ENCODE assay signal across 17 mouse cellular contexts in the genomic region with DNA sequence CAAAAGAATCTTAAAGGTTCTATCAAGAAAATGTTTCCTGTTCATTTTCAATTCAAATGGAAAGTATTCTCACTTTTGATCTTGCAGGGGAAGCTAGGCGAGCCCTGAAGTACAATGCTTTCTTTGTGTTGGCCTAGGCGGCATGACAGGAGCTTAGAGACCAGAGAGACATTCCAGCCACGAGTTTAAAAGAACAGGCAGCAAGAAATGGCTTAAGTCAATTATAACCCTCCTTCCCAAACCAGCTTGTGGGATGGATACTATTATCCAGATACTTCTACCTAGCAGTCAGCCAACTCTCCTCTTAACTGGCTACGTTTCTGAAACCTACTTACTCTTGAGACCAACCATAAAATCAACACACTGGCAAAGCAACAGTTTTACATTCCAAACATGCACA.
A peak's percentile ranks its signal among the peaks of the same experiment; 100 is the strongest.
DNase-seq lines count a peak whose midpoint lies in the region; ATAC-seq lines count a peak whose summit lies in the region.
"Had no signal": no experiment of that assay in that cellular context is flagged by ENCODE, and none has a peak within 500 bp of the region (broad histone marks: within the 10 kb centered on the region; RNA-seq: fewer than 3 reads in every experiment).

No protein-coding gene starts in this region.

- no peaks in the 10 kb centered on the region for H3K9me3 ChIP-seq in forebrain, embryonic 11.5 days (ENCODE audit: control insufficient read depth, low read length)
- H3K9me3 ChIP-seq in forebrain, embryonic 14.5 days (replicated peaks; ENCODE audit: control insufficient read depth, low read length): no peaks in the 10 kb centered on the region
- H3K9me3 ChIP-seq in midbrain, embryonic 12.5 days: no peaks in the 10 kb centered on the region
- no peaks in the 10 kb centered on the region for H3K9me3 ChIP-seq in midbrain, embryonic 15.5 days
- no peaks in the 10 kb centered on the region for H3K9me3 ChIP-seq in embryonic facial prominence, embryonic 11.5 days (replicated peaks; ENCODE audit: control insufficient read depth, low read length)
- no peaks in the 10 kb centered on the region for H3K9me3 ChIP-seq in midbrain, embryonic 13.5 days

- no peak overlapping the region for H3K4me3 ChIP-seq in forebrain, embryonic 11.5 days (ENCODE audit: low read depth, low read length)
- no peak overlapping the region for H3K4me3 ChIP-seq in forebrain, embryonic 14.5 days (ENCODE audit: low read depth, low read length)
- H3K4me3 ChIP-seq in midbrain, embryonic 12.5 days: no peak overlapping the region
- H3K4me3 ChIP-seq in midbrain, embryonic 15.5 days: no peak overlapping the region
- H3K4me3 ChIP-seq in embryonic facial prominence, embryonic 11.5 days (ENCODE audit: low read depth, low read length): no peak overlapping the region
- no peak overlapping the region for H3K4me3 ChIP-seq in midbrain, embryonic 13.5 days (replicated peaks)
- H3K4me3 ChIP-seq: heart, adult 2 months had no signal

- 6% methylated on average over 4 of the region's 4 CpGs for WGBS in forebrain, embryonic 11.5 days
- WGBS in forebrain, embryonic 14.5 days: 2% methylated on average over 4 of the region's 4 CpGs
- 3% methylated on average over 4 of the region's 4 CpGs for WGBS in midbrain, embryonic 12.5 days
- WGBS in midbrain, embryonic 15.5 days: 4% methylated on average over 4 of the region's 4 CpGs
- 5% methylated on average over 4 of the region's 4 CpGs for WGBS in embryonic facial prominence, embryonic 11.5 days
- 3% methylated on average over 4 of the region's 4 CpGs for WGBS in midbrain, embryonic 13.5 days

- H3K27me3 ChIP-seq in forebrain, embryonic 11.5 days (ENCODE audit: control insufficient read depth, insufficient read depth, low read length): no peaks in the 10 kb centered on the region
- H3K27me3 ChIP-seq in forebrain, embryonic 14.5 days (replicated peaks; ENCODE audit: control insufficient read depth, insufficient read depth, low read length): no peaks in the 10 kb centered on the region
- H3K27me3 ChIP-seq in midbrain, embryonic 12.5 days: no peaks in the 10 kb centered on the region
- H3K27me3 ChIP-seq in midbrain, embryonic 15.5 days (replicated peaks): no peaks in the 10 kb centered on the region
- H3K27me3 ChIP-seq in embryonic facial prominence, embryonic 11.5 days (ENCODE audit: control insufficient read depth, insufficient read depth, low read length): no peaks in the 10 kb centered on the region
- H3K27me3 ChIP-seq in midbrain, embryonic 13.5 days: no peaks in the 10 kb centered on the region

- H3K9ac ChIP-seq in forebrain, embryonic 11.5 days (ENCODE audit: low read length): no peak overlapping the region
- no peak overlapping the region for H3K9ac ChIP-seq in forebrain, embryonic 14.5 days (ENCODE audit: low read length)
- no peak overlapping the region for H3K9ac ChIP-seq in midbrain, embryonic 12.5 days (replicated peaks)
- H3K9ac ChIP-seq in midbrain, embryonic 15.5 days: no peak overlapping the region
- no peak overlapping the region for H3K9ac ChIP-seq in embryonic facial prominence, embryonic 11.5 days (replicated peaks; ENCODE audit: low read length)
- no peak overlapping the region for H3K9ac ChIP-seq in midbrain, embryonic 13.5 days (replicated peaks)

- H3K36me3 ChIP-seq in forebrain, embryonic 11.5 days (ENCODE audit: control insufficient read depth, insufficient read depth, low read length): no peaks in the 10 kb centered on the region
- no peaks in the 10 kb centered on the region for H3K36me3 ChIP-seq in forebrain, embryonic 14.5 days (ENCODE audit: control insufficient read depth, insufficient read depth, low read length)
- no peaks in the 10 kb centered on the region for H3K36me3 ChIP-seq in midbrain, embryonic 12.5 days
- no peaks in the 10 kb centered on the region for H3K36me3 ChIP-seq in midbrain, embryonic 15.5 days (replicated peaks)
- H3K36me3 ChIP-seq in embryonic facial prominence, embryonic 11.5 days (replicated peaks; ENCODE audit: control insufficient read depth, insufficient read depth, low read depth, low read length): no peaks in the 10 kb centered on the region
- H3K36me3 ChIP-seq in midbrain, embryonic 13.5 days: no peaks in the 10 kb centered on the region

- ATAC-seq in forebrain, embryonic 11.5 days (replicated peaks; ENCODE audit: low FRiP score): 0 out of 2 replicates have a peak, but pooled peaks have one; percentile 44
- no peak for ATAC-seq in forebrain, embryonic 14.5 days
- peak; percentile 71 for ATAC-seq in midbrain, embryonic 12.5 days (ENCODE audit: low FRiP score, low read depth)
- no peak for ATAC-seq in midbrain, embryonic 15.5 days (replicated peaks)
- no peak for ATAC-seq in embryonic facial prominence, embryonic 11.5 days (replicated peaks; ENCODE audit: insufficient number of reproducible peaks, low FRiP score, low TSS enrichment, low read depth)
- ATAC-seq in midbrain, embryonic 13.5 days: 0 out of 2 replicates have a peak, but pooled peaks have one; percentile 45
- ATAC-seq: intestine, embryonic 16.5 days had no signal

- H3K27ac ChIP-seq in forebrain, embryonic 11.5 days (ENCODE audit: low read depth, low read length): no peak overlapping the region
- H3K27ac ChIP-seq in forebrain, embryonic 14.5 days (ENCODE audit: low read depth, low read length): no peak overlapping the region
- H3K27ac ChIP-seq in midbrain, embryonic 12.5 days (replicated peaks): no peak overlapping the region; the same call in 1 of the 2 replicates
- no peak overlapping the region for H3K27ac ChIP-seq in midbrain, embryonic 15.5 days
- no peak overlapping the region; the same call in 1 of the 2 replicates for H3K27ac ChIP-seq in embryonic facial prominence, embryonic 11.5 days (replicated peaks; ENCODE audit: low read depth, low read length)
- H3K27ac ChIP-seq in midbrain, embryonic 13.5 days: no peak overlapping the region
- H3K27ac ChIP-seq: heart, adult 2 months; stomach, postnatal 0 days had no signal

- DNase-seq in forebrain, embryonic 11.5 days (ENCODE audit: low spot score): no peak
- no peak for DNase-seq in forebrain, embryonic 14.5 days (ENCODE audit: low spot score)
- DNase-seq in embryonic facial prominence, embryonic 11.5 days (ENCODE audit: low spot score): peak; percentile 61
- DNase-seq in urinary bladder, adult 18-20 months (ENCODE audit: low spot score in 2 of 2): no peak
- no peak for DNase-seq in cerebellum, adult 18-20 months
- DNase-seq: adrenal gland, postnatal 25 days; cerebellum, postnatal 14 days; heart, adult 2 months; heart, postnatal 4 days; kidney, postnatal 25 days; lung, adult 2 months; thymus, postnatal 36 days had no signal

- no peak overlapping the region for H3K4me2 ChIP-seq in forebrain, embryonic 11.5 days (ENCODE audit: low read depth, low read length, severe bottlenecking)
- no peak overlapping the region for H3K4me2 ChIP-seq in forebrain, embryonic 14.5 days (ENCODE audit: low read length)
- no peak overlapping the region for H3K4me2 ChIP-seq in midbrain, embryonic 12.5 days (replicated peaks)
- no peak overlapping the region for H3K4me2 ChIP-seq in midbrain, embryonic 15.5 days
- no peak overlapping the region for H3K4me2 ChIP-seq in embryonic facial prominence, embryonic 11.5 days (ENCODE audit: low read depth, low read length)
- H3K4me2 ChIP-seq in midbrain, embryonic 13.5 days (replicated peaks): no peak overlapping the region

- H3K4me1 ChIP-seq in forebrain, embryonic 11.5 days (replicated peaks; ENCODE audit: control insufficient read depth, insufficient read depth, low read length): no peaks in the 10 kb centered on the region
- no peaks in the 10 kb centered on the region for H3K4me1 ChIP-seq in forebrain, embryonic 14.5 days (ENCODE audit: control insufficient read depth, insufficient read depth, low read length)
- H3K4me1 ChIP-seq in midbrain, embryonic 12.5 days: peaks cover 14% of the 10 kb centered on the region; the same call in 1 of the 2 replicates
- no peaks in the 10 kb centered on the region for H3K4me1 ChIP-seq in midbrain, embryonic 15.5 days
- no peaks in the 10 kb centered on the region for H3K4me1 ChIP-seq in embryonic facial prominence, embryonic 11.5 days (ENCODE audit: control insufficient read depth, insufficient read depth, low read length)
- H3K4me1 ChIP-seq in midbrain, embryonic 13.5 days (replicated peaks): no peaks in the 10 kb centered on the region; the same call in 1 of the 2 replicates

Comparison
In these comparisons a context has a peak if more than half of its experiments do, and no peak if none do; other contexts are left out.
1. ATAC-seq: peak in forebrain, embryonic 11.5 days (single experiment), midbrain, embryonic 12.5 days (single experiment) and midbrain, embryonic 13.5 days (single experiment); none in forebrain, embryonic 14.5 days (single experiment), midbrain, embryonic 15.5 days (single experiment) and embryonic facial prominence, embryonic 11.5 days (single experiment).